Mouse (Mus musculus) olfactory bulb, adult 2 months (tissue): ENCODE results near the gene Mlec.

Experiments
- CTCF ChIP-seq: fragments of 200-500 bp; IDR thresholded peaks from 2 replicates; pipeline ENCODE4 v1.5.1; 2012; ENCODE audit warnings: low read depth, mild to moderate bottlenecking, low read length, moderate library complexity; ENCODE audit not compliant: insufficient read depth
- POLR2A ChIP-seq: fragments of 200-500 bp; IDR thresholded peaks from 2 replicates; pipeline ENCODE4 v1.6.1; 2012; ENCODE audit warnings: mild to moderate bottlenecking, low read depth, low read length, moderate library complexity; ENCODE audit not compliant: insufficient read depth

DNA sequence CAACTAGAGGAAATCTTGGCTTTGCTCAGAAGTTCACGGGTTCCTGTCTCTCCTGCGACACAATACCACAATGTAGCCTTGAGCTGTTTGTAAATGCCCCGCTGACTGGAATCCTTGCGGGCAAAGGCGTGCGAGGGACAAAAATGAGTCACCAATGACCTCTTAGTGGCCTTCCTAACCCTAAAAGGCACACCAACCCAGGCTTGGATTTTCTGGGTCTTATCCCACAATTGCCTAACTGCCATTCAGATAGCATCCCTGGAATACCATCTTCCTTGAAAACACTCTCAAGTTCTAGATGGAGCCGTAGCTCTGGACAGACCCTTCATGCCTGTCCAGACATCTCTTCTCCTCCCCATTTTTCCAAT is 34.8 kb upstream of the Mlec start:
- TF ChIP-seq CTCF: no peak
- TF ChIP-seq POLR2A: no peak
